Mouse (Mus musculus): ENCODE measurements around the gene Fgd4.

DNA sequence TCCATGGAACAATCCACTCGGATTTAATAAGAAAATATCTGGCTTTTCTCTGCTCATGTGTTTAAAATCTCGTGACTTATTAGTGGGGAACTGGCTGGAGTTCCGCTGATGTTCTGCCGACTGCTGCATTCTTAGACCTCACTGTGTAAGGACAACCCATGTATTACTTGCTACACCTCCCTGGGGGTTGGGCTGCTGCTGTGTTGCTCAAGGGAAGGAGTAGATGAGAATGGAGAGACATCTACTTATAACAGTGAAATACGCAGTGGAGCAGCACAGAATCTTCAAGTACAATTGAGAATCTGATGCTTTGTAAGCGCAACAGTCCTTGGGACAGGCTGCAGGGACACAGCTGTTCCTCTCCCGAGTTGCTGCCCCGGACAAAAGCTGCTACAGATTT, 73.1 kb downstream of the Fgd4 start:
- TF ChIP-seq CTCF (IDR thresholded peaks at IDR 0.05; ENCODE audit: borderline replicate concordance, insufficient read depth, low read depth, low read length) (no peak), POLR2A (IDR thresholded peaks at IDR 0.05; ENCODE audit: borderline replicate concordance, insufficient read depth, low read length) (no peak)
